Mouse (Mus musculus) myocyte (in vitro differentiated cells): Measurements from ENCODE around the gene Sfrp4.

ENCODE experiments used
- MAX ChIP-seq: IDR thresholded peaks from one replicate; pipeline ENCODE4 v1.6.1; 2011; ENCODE audit warnings: low read depth, mild to moderate bottlenecking, control low read depth
- POLR2A ChIP-seq: IDR thresholded peaks from one replicate; pipeline ENCODE4 v1.6.1; 2011; ENCODE audit warnings: low read depth, mild to moderate bottlenecking, control low read depth, moderate library complexity; ENCODE audit not compliant: insufficient read length

DNA sequence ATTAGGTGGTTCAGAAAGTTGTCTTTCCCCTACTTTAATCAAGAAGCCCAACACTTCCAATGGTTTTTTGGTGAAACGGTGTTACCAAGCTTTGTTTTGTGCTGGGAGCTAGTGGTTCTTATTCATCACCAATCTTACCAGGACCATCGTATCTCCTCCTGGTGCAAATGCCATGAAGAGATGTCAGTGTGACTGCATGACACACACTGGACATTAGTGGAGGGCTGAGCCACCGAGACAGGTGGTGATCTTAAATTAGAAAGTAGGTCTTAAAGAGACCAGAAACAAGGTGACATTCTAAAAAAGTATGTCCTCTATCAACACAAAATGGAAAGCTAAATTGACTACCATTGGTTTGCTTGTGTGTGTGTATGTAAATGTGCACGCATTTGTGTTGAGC lies 4.8 kb upstream of the Sfrp4 start:
- TF ChIP-seq POLR2A (no peak), MAX (no peak)
